Mouse (Mus musculus): ENCODE measurements at regions not wholly inside any gene's neighbourhood (a gene's known extent, or its start where the extent isn't known, plus 50 kb on each side); places are given as distances from the start of the nearest gene placed in this dataset.

- no peak overlapping the region for H3K4me3 ChIP-seq
- no peak overlapping the region for H3K27ac ChIP-seq (replicated peaks)
- no peaks in the 10 kb centered on the region for H3K9me3 ChIP-seq
- no peaks in the 10 kb centered on the region for H3K27me3 ChIP-seq (replicated peaks; ENCODE audit: low read depth, poor library complexity, severe bottlenecking)
- H3K4me1 ChIP-seq: no peaks in the 10 kb centered on the region
- no peaks in the 10 kb centered on the region for H3K36me3 ChIP-seq (replicated peaks)
- DNase-seq (ENCODE audit: low spot score): no peak
Measured at GRCm38 (mm10) chr15:69632306-69632705, 3131.6 kb upstream of the Lrrc6 start.

- no peak for DNase-seq (ENCODE audit: low spot score)
- no peaks in the 10 kb centered on the region for H3K36me3 ChIP-seq (replicated peaks)
- peaks cover 4% of the 10 kb centered on the region; the same call in 1 of the 2 replicates for H3K4me1 ChIP-seq
- H3K27ac ChIP-seq (replicated peaks): no peak overlapping the region
- H3K27me3 ChIP-seq (replicated peaks; ENCODE audit: low read depth, poor library complexity, severe bottlenecking): no peaks in the 10 kb centered on the region
- no peaks in the 10 kb centered on the region for H3K9me3 ChIP-seq
- H3K4me3 ChIP-seq: no peak overlapping the region
- 84% methylated on average over 2 of the region's 2 CpGs for WGBS
Measured at GRCm38 (mm10) chr15:69617998-69618397, 3117.3 kb upstream of the Lrrc6 start.

DNA sequence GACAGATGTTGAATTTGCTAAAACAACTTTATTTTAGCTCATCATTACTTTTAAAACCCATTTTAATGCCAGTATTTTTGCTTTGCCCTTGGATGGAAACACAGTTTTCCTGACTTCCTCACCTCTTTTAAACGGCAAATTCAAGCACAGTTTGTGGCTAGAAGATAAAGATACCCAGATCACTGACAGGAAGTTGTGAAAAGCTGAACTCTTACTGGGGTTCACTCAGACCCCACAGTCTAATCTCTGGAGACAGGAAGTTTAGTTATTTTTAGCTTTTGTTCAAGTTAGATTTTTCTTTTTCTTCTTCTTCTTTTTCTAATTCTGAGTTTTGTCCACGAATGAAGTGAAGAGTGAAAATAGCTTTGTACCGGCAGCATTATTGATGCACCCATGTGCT is 3113.3 kb upstream of the Lrrc6 start:
- no peaks in the 10 kb centered on the region for H3K36me3 ChIP-seq (replicated peaks)
- no peak for DNase-seq (ENCODE audit: low spot score)
- peaks cover 4% of the 10 kb centered on the region; the same call in 1 of the 2 replicates for H3K4me1 ChIP-seq
- H3K27me3 ChIP-seq (replicated peaks; ENCODE audit: low read depth, poor library complexity, severe bottlenecking): no peaks in the 10 kb centered on the region
- H3K27ac ChIP-seq (replicated peaks): no peak overlapping the region
- no peak overlapping the region for H3K4me3 ChIP-seq
- H3K9me3 ChIP-seq: no peaks in the 10 kb centered on the region
- WGBS: 87% methylated on average over 3 of the region's 3 CpGs

GRCm38 (mm10) chr15:69591219-69592006 is 3090.7 kb upstream of the Lrrc6 start:
- no peaks in the 10 kb centered on the region for H3K27me3 ChIP-seq (replicated peaks; ENCODE audit: low read depth, poor library complexity, severe bottlenecking)
- no peaks in the 10 kb centered on the region for H3K36me3 ChIP-seq (replicated peaks)
- 0 out of 2 replicates have a peak overlapping the region, but pooled peaks have one; percentile 14 for H3K27ac ChIP-seq (replicated peaks)
- 0 out of 2 replicates have a peak, but pooled peaks cover 5% of the 10 kb centered on the region for H3K4me1 ChIP-seq
- WGBS: 33% methylated on average over 4 of the region's 4 CpGs
- DNase-seq (ENCODE audit: low spot score): no peak
- H3K9me3 ChIP-seq: no peaks in the 10 kb centered on the region
- no peak overlapping the region for H3K4me3 ChIP-seq

- Histone ChIP-seq H3K27ac (replicated peaks) (no peak overlapping the region), H3K4me1 (0 out of 2 replicates have a peak, but pooled peaks cover 5% of the 10 kb centered on the region), H3K9me3 (no peaks in the 10 kb centered on the region), H3K27me3 (replicated peaks; ENCODE audit: low read depth, poor library complexity, severe bottlenecking) (no peaks in the 10 kb centered on the region), H3K4me3 (no peak overlapping the region), H3K36me3 (replicated peaks) (no peaks in the 10 kb centered on the region)
- no peak for DNase-seq (ENCODE audit: low spot score)
- 50% methylated on average over 5 of the region's 5 CpGs for WGBS
Measured at GRCm38 (mm10) chr15:69588084-69588483, 3087.4 kb upstream of the Lrrc6 start.

DNA sequence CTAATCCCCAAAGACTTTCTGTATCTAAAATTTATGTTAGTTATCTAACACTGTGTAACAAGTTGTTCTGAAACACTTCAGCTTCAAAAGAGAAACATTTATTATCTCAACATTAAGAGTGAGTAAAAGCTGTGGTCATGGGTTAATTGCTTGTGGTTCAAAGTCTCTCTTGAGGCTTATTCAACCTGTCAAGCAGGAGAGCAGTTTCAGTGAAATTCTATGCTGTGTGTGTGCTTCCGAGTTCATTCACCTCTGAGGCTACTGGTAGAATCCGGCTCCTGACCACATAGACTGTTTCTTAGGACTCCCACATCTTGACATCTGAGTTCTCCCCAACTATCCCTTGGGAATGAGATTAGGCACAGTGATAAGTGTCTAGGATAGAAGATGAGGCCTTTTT is 3076.0 kb upstream of the Lrrc6 start:
- no peaks in the 10 kb centered on the region for H3K36me3 ChIP-seq (replicated peaks)
- H3K4me1 ChIP-seq: peaks cover 22% of the 10 kb centered on the region
- 26% methylated on average over 2 of the region's 2 CpGs for WGBS
- peak; percentile 10 for DNase-seq (ENCODE audit: low spot score)
- no peaks in the 10 kb centered on the region for H3K9me3 ChIP-seq
- H3K27ac ChIP-seq (replicated peaks): no peak overlapping the region
- H3K4me3 ChIP-seq: no peak overlapping the region
- no peaks in the 10 kb centered on the region for H3K27me3 ChIP-seq (replicated peaks; ENCODE audit: low read depth, poor library complexity, severe bottlenecking)

- no peak overlapping the region for H3K27ac ChIP-seq (replicated peaks)
- peaks cover 19% of the 10 kb centered on the region for H3K4me1 ChIP-seq
- DNase-seq (ENCODE audit: low spot score): peak; percentile 51
- H3K9me3 ChIP-seq: no peaks in the 10 kb centered on the region
- H3K27me3 ChIP-seq (replicated peaks; ENCODE audit: low read depth, poor library complexity, severe bottlenecking): no peaks in the 10 kb centered on the region
- WGBS: 33% methylated on average over 4 of the region's 4 CpGs
- H3K4me3 ChIP-seq: no peak overlapping the region
- no peaks in the 10 kb centered on the region for H3K36me3 ChIP-seq (replicated peaks)
Measured at GRCm38 (mm10) chr15:69575611-69576153, 3075.0 kb upstream of the Lrrc6 start.

- Histone ChIP-seq H3K27me3 (replicated peaks; ENCODE audit: low read depth, poor library complexity, severe bottlenecking) (no peaks in the 10 kb centered on the region), H3K4me1 (peaks cover 16% of the 10 kb centered on the region; the same call in 1 of the 2 replicates), H3K36me3 (replicated peaks) (no peaks in the 10 kb centered on the region), H3K27ac (replicated peaks) (no peak overlapping the region), H3K9me3 (no peaks in the 10 kb centered on the region), H3K4me3 (no peak overlapping the region)
- DNase-seq (ENCODE audit: low spot score): no peak
- WGBS: 86% methylated on average over 3 of the region's 3 CpGs
Measured at GRCm38 (mm10) chr15:69554171-69554570, 3053.5 kb upstream of the Lrrc6 start.

DNA sequence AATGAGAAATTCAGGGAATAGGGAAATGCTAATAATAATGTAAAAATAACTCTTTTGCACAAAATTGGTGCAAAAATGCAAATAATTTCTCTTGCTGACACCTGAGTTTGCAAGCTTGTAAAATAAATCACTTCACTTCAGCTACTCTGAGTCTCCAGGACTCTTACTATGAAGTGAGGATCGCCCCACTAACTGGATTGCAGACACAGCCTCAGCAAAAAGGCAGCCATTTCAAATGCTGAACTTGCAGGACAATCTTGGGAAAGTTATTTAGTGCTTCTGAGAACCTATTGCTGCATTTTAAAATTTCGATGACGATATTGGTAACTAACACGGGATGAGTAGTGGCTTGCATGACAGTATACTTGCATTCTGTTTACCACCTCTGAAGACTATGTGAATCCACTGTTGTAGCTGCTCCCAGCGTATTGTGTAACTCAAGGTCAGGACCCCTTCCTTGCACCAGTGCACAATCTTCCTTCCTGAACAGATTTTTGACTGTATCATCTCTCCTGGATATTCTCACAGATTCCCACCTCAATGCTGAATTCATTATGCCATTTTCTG is 3051.4 kb upstream of the Lrrc6 start:
- Histone ChIP-seq H3K4me3 (no peak overlapping the region), H3K27ac (replicated peaks) (no peak overlapping the region; the same call in 1 of the 2 replicates), H3K9me3 (no peaks in the 10 kb centered on the region), H3K27me3 (replicated peaks; ENCODE audit: low read depth, poor library complexity, severe bottlenecking) (no peaks in the 10 kb centered on the region), H3K36me3 (replicated peaks) (no peaks in the 10 kb centered on the region), H3K4me1 (peaks cover 16% of the 10 kb centered on the region; the same call in 1 of the 2 replicates)
- WGBS: 76% methylated on average over 5 of the region's 5 CpGs
- DNase-seq (ENCODE audit: low spot score): no peak

- Histone ChIP-seq H3K27ac (replicated peaks) (no peak overlapping the region), H3K36me3 (replicated peaks) (no peaks in the 10 kb centered on the region), H3K27me3 (replicated peaks; ENCODE audit: low read depth, poor library complexity, severe bottlenecking) (no peaks in the 10 kb centered on the region), H3K9me3 (no peaks in the 10 kb centered on the region), H3K4me1 (peaks cover 16% of the 10 kb centered on the region; the same call in 1 of the 2 replicates), H3K4me3 (no peak overlapping the region)
- DNase-seq (ENCODE audit: low spot score): no peak
- 56% methylated on average over 1 of the region's 1 CpGs for WGBS
Measured at GRCm38 (mm10) chr15:69551012-69551411, 3050.3 kb upstream of the Lrrc6 start.

GRCm38 (mm10) chr15:69526441-69527094 is 3025.9 kb upstream of the Lrrc6 start:
- H3K36me3 ChIP-seq (replicated peaks): no peaks in the 10 kb centered on the region
- no peaks in the 10 kb centered on the region for H3K4me1 ChIP-seq
- no peak overlapping the region for H3K27ac ChIP-seq (replicated peaks)
- WGBS: 47% methylated on average over 6 of the region's 6 CpGs
- H3K27me3 ChIP-seq (replicated peaks; ENCODE audit: low read depth, poor library complexity, severe bottlenecking): no peaks in the 10 kb centered on the region
- H3K9me3 ChIP-seq: no peaks in the 10 kb centered on the region
- peak; percentile 20 for DNase-seq (ENCODE audit: low spot score)
- H3K4me3 ChIP-seq: no peak overlapping the region

- no peak for DNase-seq (ENCODE audit: low spot score)
- H3K4me3 ChIP-seq: no peak overlapping the region
- H3K27me3 ChIP-seq (replicated peaks; ENCODE audit: low read depth, poor library complexity, severe bottlenecking): no peaks in the 10 kb centered on the region
- no peaks in the 10 kb centered on the region for H3K36me3 ChIP-seq (replicated peaks)
- H3K9me3 ChIP-seq: no peaks in the 10 kb centered on the region
- no peaks in the 10 kb centered on the region for H3K4me1 ChIP-seq
- WGBS: 86% methylated on average over 5 of the region's 5 CpGs
- H3K27ac ChIP-seq (replicated peaks): no peak overlapping the region
Measured at GRCm38 (mm10) chr15:69484421-69485074, 2983.8 kb upstream of the Lrrc6 start.
